Mouse (Mus musculus): Measurements from ENCODE around the gene Supt6.

DNA sequence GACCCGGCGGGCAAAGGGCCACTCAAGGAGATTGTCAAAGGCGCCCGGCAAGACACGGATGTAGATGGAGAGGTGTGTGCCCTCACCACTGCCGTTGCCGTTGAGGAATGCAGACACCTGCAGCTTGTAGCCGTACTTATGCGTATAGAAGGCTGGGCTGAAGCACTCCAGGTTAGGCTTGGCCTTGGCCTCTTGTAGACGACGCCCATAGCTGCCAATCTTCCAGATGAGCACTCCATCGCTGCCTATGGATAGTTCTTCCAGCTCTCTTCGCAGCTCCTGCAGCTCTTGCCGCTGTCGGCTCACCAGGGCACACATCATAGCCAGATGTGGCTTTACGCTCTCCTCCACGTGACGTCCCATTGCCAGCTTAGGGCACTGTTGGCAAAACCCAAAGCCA lies 85.6 kb downstream of the Supt6 start:
- TF ChIP-seq CTCF (IDR thresholded peaks at IDR 0.05) = no peak
- no peak for TF ChIP-seq EP300 (IDR thresholded peaks at IDR 0.05)
